Mouse (Mus musculus) liver, adult (tissue): ENCODE measurements at regions not wholly inside any gene's neighbourhood (a gene's known extent, or its start where the extent isn't known, plus 50 kb on each side); places are given as distances from the start of the nearest gene placed in this dataset.

Experiments used
- GATA4 ChIP-seq: IDR thresholded peaks from 2 replicates; pipeline ENCODE4 v1.6.1; 2014; ENCODE audit warnings: mild to moderate bottlenecking, low read length; ENCODE audit not compliant: insufficient replicate concordance

- TF ChIP-seq GATA4: no peak
These were observed 534.3 kb downstream of the Epha4 start for GRCm38 (mm10) chr1:76980498-76981152.

- no peak for TF ChIP-seq GATA4
These were observed 521.1 kb downstream of the Epha4 start for GRCm38 (mm10) chr1:76993776-76994175.

GRCm38 (mm10) chr1:77008001-77008400 is 506.9 kb downstream of the Epha4 start:
- TF ChIP-seq GATA4: no peak

- no peak for TF ChIP-seq GATA4
These were observed 504.2 kb downstream of the Epha4 start for GRCm38 (mm10) chr1:77010608-77011214.

GRCm38 (mm10) chr1:77027656-77028055 is 487.2 kb downstream of the Epha4 start:
- TF ChIP-seq GATA4: no peak

GRCm38 (mm10) chr1:77028216-77028615 is 486.7 kb downstream of the Epha4 start:
- no peak for TF ChIP-seq GATA4

- TF ChIP-seq GATA4: no peak
These were observed 485.8 kb downstream of the Epha4 start for GRCm38 (mm10) chr1:77029091-77029490.

GRCm38 (mm10) chr1:77043749-77044564 is 470.9 kb downstream of the Epha4 start:
- TF ChIP-seq GATA4: no peak

- no peak for TF ChIP-seq GATA4
These were observed 466.0 kb downstream of the Epha4 start for GRCm38 (mm10) chr1:77048720-77049406.

GRCm38 (mm10) chr1:77051239-77051638 is 463.6 kb downstream of the Epha4 start:
- TF ChIP-seq GATA4: no peak

- TF ChIP-seq GATA4: no peak
These were observed 460.9 kb downstream of the Epha4 start for GRCm38 (mm10) chr1:77053837-77054540.

- no peak for TF ChIP-seq GATA4
These were observed 452.4 kb downstream of the Epha4 start for GRCm38 (mm10) chr1:77062468-77062867.

GRCm38 (mm10) chr1:77073071-77073470 is 441.8 kb downstream of the Epha4 start:
- TF ChIP-seq GATA4: no peak

- no peak for TF ChIP-seq GATA4
These were observed 439.7 kb downstream of the Epha4 start for GRCm38 (mm10) chr1:77074926-77075885.

GRCm38 (mm10) chr1:77080767-77081166 is 434.1 kb downstream of the Epha4 start:
- no peak for TF ChIP-seq GATA4
